Mouse (Mus musculus) liver, embryonic 14.5 days (tissue): ENCODE measurements around the gene Igfbp7. TPM values are rescaled to one million over a fixed set of nuclear protein-coding genes. Genes with fewer than 3 reads are reported as not detected.

Experiments used
- ATAC-seq: fragments of 200-750 bp; cut with Nextera tagmentation; 2 replicates; pipeline ENCODE4 v1.8.0; 2017; ENCODE audit warnings: moderate number of reproducible peaks, mild to moderate bottlenecking, moderate library complexity; ENCODE audit not compliant: insufficient read depth
- DNase-seq, 3 experiments: peaks; one replicate each; pipeline ENCODE4 v3.0.0-alpha.2; 2012 to 2013; ENCODE audit warnings: low read depth in 3 of 3, low spot score in 3 of 3
- H3K27ac ChIP-seq: fragments of 300-500 bp; sonication (generic); 2 replicates; pipeline ENCODE4 v1.5.1; 2014; ENCODE audit warnings: moderate library complexity, mild to moderate bottlenecking, control low read depth, inconsistent platforms
- H3K27me3 ChIP-seq: fragments of 300-500 bp; sonication (generic); 2 replicates; pipeline ENCODE4 v1.6.1; 2014; ENCODE audit warnings: mild to moderate bottlenecking, low read length, moderate library complexity; ENCODE audit not compliant: control insufficient read depth, insufficient read depth
- H3K36me3 ChIP-seq: fragments of 300-500 bp; sonication (generic); replicated peaks from 2 replicates; pipeline ENCODE4 v1.6.1; 2014; ENCODE audit warnings: low read depth; ENCODE audit not compliant: control insufficient read depth, insufficient read depth
- H3K4me1 ChIP-seq, 2 experiments: fragments of 200-500 bp in 1 of 2; fragments of 300-500 bp in 1 of 2; sonication (generic) in 1 of 2; replicated peaks; 2 replicates each; pipeline ENCODE4 v1.6.1; 2012 to 2014; ENCODE audit warnings: antibody characterized with exemption in 1 of 2, inconsistent platforms in 1 of 2, low read length in 1 of 2; ENCODE audit not compliant: control insufficient read depth in 2 of 2, insufficient read depth in 2 of 2
- H3K4me2 ChIP-seq: fragments of 300-500 bp; sonication (generic); 2 replicates; pipeline ENCODE4 v1.6.1; 2014; ENCODE audit warnings: low read depth, mild to moderate bottlenecking, control low read depth, moderate library complexity
- H3K4me3 ChIP-seq, 2 experiments: fragments of 200-500 bp in 1 of 2; fragments of 300-500 bp in 1 of 2; sonication (generic) in 1 of 2; 2 replicates each; pipeline ENCODE4 v1.5.1; 2012 to 2014; ENCODE audit warnings: low read depth in 2 of 2, low read length in 2 of 2, mild to moderate bottlenecking in 2 of 2, control low read depth in 1 of 2, inconsistent platforms in 1 of 2, moderate library complexity in 1 of 2; ENCODE audit not compliant: insufficient read depth in 1 of 2
- H3K9ac ChIP-seq: fragments of 300-500 bp; sonication (generic); replicated peaks from 2 replicates; pipeline ENCODE4 v1.6.1; 2014; ENCODE audit warnings: mild to moderate bottlenecking, control low read depth, moderate library complexity
- H3K9me3 ChIP-seq: fragments of 300-500 bp; sonication (generic); 2 replicates; pipeline ENCODE4 v1.6.1; 2016; ENCODE audit warnings: low read length, mixed read lengths; ENCODE audit not compliant: control insufficient read depth
- CTCF ChIP-seq: IDR thresholded peaks from 2 replicates; pipeline ENCODE4 v1.5.1; 2016; ENCODE audit warnings: antibody characterized with exemption, low read depth, control low read depth
- EP300 ChIP-seq: IDR thresholded peaks from 2 replicates; pipeline ENCODE4 v1.6.1; 2016; ENCODE audit warnings: antibody characterized with exemption, low read depth
- WGBS: fragments of 180-500 bp; shearing (Covaris S2); extraction: QIAGEN DNeasy Blood & Tissue Kit; methylation state at CpG from one replicate; pipeline ENCODE4 v1.1.7; 2014; ENCODE audit not compliant: insufficient replicate concordance; 5-methylcytosine and 5-hydroxymethylcytosine counted together
- polyA plus RNA-seq, 2 experiments: library from polyadenylated mRNA; depleted of rRNA in 1 of 2; stranded (reverse) in 1 of 2; unstranded in 1 of 2; fragments of >200 nt; fragmentation: Nextera tagmentation in 1 of 2; extraction: Ambion mirVana in 1 of 2; gene quantifications; 2 replicates each; pipeline versions ENCODE4 v1.2.1 to v1.2.3; 2012 to 2014

The Igfbp7 gene
- polyA plus RNA-seq, 2 experiments = 14.5 to 16.7 TPM

GRCm38 (mm10) chr5:77385900-77386595, 21.8 kb downstream of the Igfbp7 start:
- WGBS = 25% methylated on average over 6 of the region's 6 CpGs
- H3K36me3 ChIP-seq = no peaks in the 10 kb centered on the region

GRCm38 (mm10) chr5:77385221-77385620, 22.6 kb downstream of the Igfbp7 start:
- no peaks in the 10 kb centered on the region for H3K27me3 ChIP-seq
- no peak overlapping the region for H3K9ac ChIP-seq
- H3K9me3 ChIP-seq = no peaks in the 10 kb centered on the region
- no peak for TF ChIP-seq CTCF
- TF ChIP-seq EP300 = no peak
- no peak overlapping the region for H3K4me3 ChIP-seq
- 58% methylated on average over 5 of the region's 5 CpGs for WGBS
- peaks cover 0 to 21% of the 10 kb centered on the region in 2 experiments; a peak in 2 of 4 replicates for H3K4me1 ChIP-seq
- no peak overlapping the region for H3K4me2 ChIP-seq
- DNase-seq (no peak), ATAC-seq (no peak)
- no peaks in the 10 kb centered on the region for H3K36me3 ChIP-seq
- H3K27ac ChIP-seq = no peak overlapping the region

More at GRCm38 (mm10) chr5:77385900-77386595, 21.8 kb downstream of the Igfbp7 start:
- no peak overlapping the region for H3K4me2 ChIP-seq
- H3K27ac ChIP-seq = no peak overlapping the region
- H3K27me3 ChIP-seq = no peaks in the 10 kb centered on the region
- TF ChIP-seq CTCF = no peak
- TF ChIP-seq EP300 = no peak
- ATAC-seq = no peak
- H3K9ac ChIP-seq = no peak overlapping the region
- no peak overlapping the region for H3K4me3 ChIP-seq
- peaks cover 0 to 21% of the 10 kb centered on the region in 2 experiments; a peak in 2 of 4 replicates for H3K4me1 ChIP-seq
- no peak for DNase-seq
- H3K9me3 ChIP-seq = no peaks in the 10 kb centered on the region

DNA sequence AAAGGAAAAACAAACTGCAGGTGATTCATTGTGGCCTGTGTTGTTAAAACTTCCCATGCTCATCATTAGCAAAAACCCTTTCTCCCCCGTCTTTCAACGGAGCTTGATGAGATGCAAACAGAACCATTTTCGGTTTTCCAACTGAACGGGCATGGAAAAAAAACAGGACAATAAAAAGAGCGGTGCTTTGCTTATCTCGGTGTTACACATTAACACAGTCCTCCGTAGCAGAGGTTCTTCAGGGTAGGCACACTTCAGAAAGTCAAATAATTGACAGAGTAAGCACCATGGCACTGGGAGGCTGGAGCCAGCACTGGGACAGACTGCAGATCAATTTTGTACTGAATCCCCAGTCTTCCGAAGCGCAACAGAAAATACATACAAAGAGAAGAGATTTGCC, 23.1 kb downstream of the Igfbp7 start:
- no peak for ATAC-seq
- H3K4me2 ChIP-seq = peak overlapping the region; percentile 18; the same call in 1 of the 2 replicates
- H3K4me3 ChIP-seq = no peak overlapping the region
- H3K4me1 ChIP-seq = peaks cover 0 to 21% of the 10 kb centered on the region in 2 experiments; a peak in 2 of 4 replicates
- no peak for TF ChIP-seq CTCF
- TF ChIP-seq EP300 = no peak
- no peak overlapping the region for H3K27ac ChIP-seq
- DNase-seq = no peak
- no peaks in the 10 kb centered on the region for H3K9me3 ChIP-seq
- 45% methylated on average over 9 of the region's 9 CpGs for WGBS
- no peaks in the 10 kb centered on the region for H3K36me3 ChIP-seq
- no peaks in the 10 kb centered on the region for H3K27me3 ChIP-seq
- H3K9ac ChIP-seq = no peak overlapping the region

- DNase-seq (no peak), ATAC-seq (no peak)
- no peak overlapping the region for H3K27ac ChIP-seq
- TF ChIP-seq CTCF (no peak), EP300 (no peak)
- peaks cover 0 to 21% of the 10 kb centered on the region in 2 experiments; a peak in 2 of 4 replicates for H3K4me1 ChIP-seq
- no peak overlapping the region for H3K9ac ChIP-seq
- no peaks in the 10 kb centered on the region for H3K27me3 ChIP-seq
- H3K36me3 ChIP-seq = no peaks in the 10 kb centered on the region
- WGBS = 63% methylated on average over 5 of the region's 5 CpGs
- no peak overlapping the region for H3K4me3 ChIP-seq
- H3K9me3 ChIP-seq = no peaks in the 10 kb centered on the region
- no peak overlapping the region for H3K4me2 ChIP-seq
Observed at GRCm38 (mm10) chr5:77383799-77384554, 23.9 kb downstream of the Igfbp7 start.

GRCm38 (mm10) chr5:77381686-77382085, 26.2 kb downstream of the Igfbp7 start:
- ATAC-seq (no peak), DNase-seq (no peak)
- Histone ChIP-seq H3K9me3 (no peaks in the 10 kb centered on the region), H3K4me1 (peaks cover 0 to 14% of the 10 kb centered on the region in 2 experiments; a peak in 2 of 4 replicates), H3K9ac (no peak overlapping the region), H3K4me3 (no peak overlapping the region), H3K4me2 (no peak overlapping the region), H3K27ac (no peak overlapping the region), H3K36me3 (no peaks in the 10 kb centered on the region), H3K27me3 (no peaks in the 10 kb centered on the region)
- no peak for TF ChIP-seq EP300
- TF ChIP-seq CTCF = no peak
- 73% methylated on average over 5 of the region's 5 CpGs for WGBS
